Mouse (Mus musculus) liver, adult 2 months (tissue): ENCODE data around the gene Mgat4a.

ENCODE experiments used
- CTCF ChIP-seq: fragments of 200-500 bp; IDR thresholded peaks from 2 replicates; pipeline ENCODE4 v1.5.1; 2011; ENCODE audit warnings: low read depth, low read length, control low read depth
- POLR2A ChIP-seq: fragments of 200-500 bp; IDR thresholded peaks from 2 replicates; pipeline ENCODE4 v1.6.1; 2011; ENCODE audit warnings: low read length, control low read depth; ENCODE audit not compliant: insufficient read depth; ENCODE audit errors: extremely low read depth

GRCm38 (mm10) chr1:37496591-37497280 lies 44.1 kb downstream of the Mgat4a start:
- TF ChIP-seq CTCF: no peak
- TF ChIP-seq POLR2A: no peak
